Mouse (Mus musculus): Measurements from ENCODE around the gene Tpi1. TPM values are rescaled to one million over a fixed set of nuclear protein-coding genes. Genes with fewer than 3 reads are reported as not detected.

The Tpi1 gene
- polyA plus RNA-seq, 1 experiment = 10.3 TPM

DNA sequence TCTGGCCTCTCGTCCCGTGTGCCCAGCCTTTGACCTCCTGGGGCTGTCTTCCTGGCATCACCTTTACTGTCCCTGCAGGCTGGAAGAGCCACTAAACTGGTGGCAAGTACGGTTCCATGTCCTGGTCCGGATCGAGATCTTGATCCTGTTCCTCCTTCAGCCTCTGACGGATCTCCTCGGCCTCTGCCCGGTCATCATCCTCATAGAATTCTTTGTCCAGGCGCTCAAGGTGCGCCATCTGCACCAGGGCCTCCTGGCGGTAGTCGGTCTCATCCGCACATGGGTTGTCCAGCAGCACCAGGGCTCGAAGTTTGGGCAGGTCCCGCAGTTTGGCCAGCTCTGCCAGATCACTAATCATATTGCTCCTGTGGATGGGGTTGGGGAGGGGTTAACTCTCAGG is 43.6 kb downstream of the Tpi1 start:
- Histone ChIP-seq H3K9me3 (ENCODE audit: control insufficient read depth, low read length) (peaks cover 3% of the 10 kb centered on the region; the same call in 1 of the 2 replicates), H3K27me3 (ENCODE audit: control insufficient read depth) (peaks cover 68% of the 10 kb centered on the region), H3K4me1 (ENCODE audit: control insufficient read depth) (peaks cover 13% of the 10 kb centered on the region), H3K4me3 (replicated peaks) (no peak overlapping the region), H3K36me3 (ENCODE audit: control insufficient read depth) (no peaks in the 10 kb centered on the region)
- no peak for TF ChIP-seq GATA1 (IDR thresholded peaks at IDR 0.05; ENCODE audit: low read length)
- TF ChIP-seq TAL1 (IDR thresholded peaks at IDR 0.05; ENCODE audit: low read length) = no peak

DNA sequence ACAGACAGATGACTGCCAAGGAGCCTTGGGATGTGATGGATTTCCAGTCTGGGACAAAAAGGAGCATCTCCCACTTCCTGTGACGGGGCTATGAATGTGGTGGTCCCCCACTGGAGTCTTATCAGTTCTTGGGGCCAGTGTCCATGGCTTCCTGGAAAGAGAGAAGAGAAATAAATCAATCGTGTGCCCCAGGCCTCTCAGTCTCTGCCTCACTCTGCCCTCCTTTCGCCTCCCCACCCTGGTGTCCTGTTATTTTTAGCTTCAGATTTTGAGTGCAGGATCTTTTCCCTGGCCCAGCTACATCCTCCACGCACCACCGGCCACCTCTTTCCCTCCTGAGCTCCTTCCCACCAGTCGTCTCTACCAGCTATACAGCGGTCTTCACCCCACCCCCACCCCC is 44.1 kb downstream of the Tpi1 start:
- H3K9me3 ChIP-seq (ENCODE audit: control insufficient read depth, low read length) = peaks cover 3% of the 10 kb centered on the region; the same call in 1 of the 2 replicates
- TF ChIP-seq TAL1 (IDR thresholded peaks at IDR 0.05; ENCODE audit: low read length) (no peak), GATA1 (IDR thresholded peaks at IDR 0.05; ENCODE audit: low read length) (no peak)
- no peak overlapping the region for H3K4me3 ChIP-seq (replicated peaks)
- no peaks in the 10 kb centered on the region for H3K36me3 ChIP-seq (ENCODE audit: control insufficient read depth)
- H3K4me1 ChIP-seq (ENCODE audit: control insufficient read depth) = peaks cover 13% of the 10 kb centered on the region
- H3K27me3 ChIP-seq (ENCODE audit: control insufficient read depth) = peaks cover 68% of the 10 kb centered on the region

DNA sequence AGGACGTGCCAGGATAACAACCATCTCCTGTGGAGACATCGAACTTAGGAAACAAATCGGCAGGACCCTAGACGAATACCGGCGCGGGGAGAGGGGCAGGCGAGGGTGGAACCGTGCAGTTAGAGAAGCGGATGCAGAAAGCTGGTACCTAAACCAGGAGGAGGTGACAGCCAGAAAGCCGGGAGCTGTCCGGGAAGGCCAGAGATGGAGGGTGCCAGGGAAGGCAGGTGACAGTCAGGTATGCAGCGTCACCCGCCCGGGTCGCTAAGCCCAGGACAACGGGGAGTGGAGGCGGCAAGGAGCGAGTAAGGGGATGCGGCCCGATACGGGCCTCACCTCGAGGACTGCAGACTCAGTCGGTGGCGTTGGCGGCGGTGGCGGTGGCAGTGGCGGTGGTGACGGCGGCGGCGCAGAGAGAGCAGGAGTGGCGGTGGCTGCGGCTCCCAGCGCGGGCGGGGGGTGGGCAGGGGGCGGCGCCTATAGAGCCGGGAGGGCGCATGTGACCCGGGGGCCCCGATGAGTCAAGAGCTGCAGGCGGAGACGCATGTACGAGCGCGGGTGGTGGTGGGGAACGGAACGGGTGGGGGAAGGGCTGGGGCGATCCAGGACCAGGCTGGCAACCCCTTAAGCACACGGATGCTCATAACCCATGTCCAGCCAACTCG is 44.9 kb downstream of the Tpi1 start, which contains the start of gene Eno2:
Gene Eno2, minus strand, starts transcription at position 573 of the 665 bp plus-strand sequence.
- Histone ChIP-seq H3K4me3 (replicated peaks) (peak within 1 kb of the TSS; percentile 38), H3K9me3 (ENCODE audit: control insufficient read depth, low read length) (peaks cover 3% of the 10 kb centered on the region; the same call in 1 of the 2 replicates), H3K4me1 (ENCODE audit: control insufficient read depth) (peaks cover 13% of the 10 kb centered on the region), H3K36me3 (ENCODE audit: control insufficient read depth) (no peaks in the 10 kb centered on the region), H3K27me3 (ENCODE audit: control insufficient read depth) (peaks cover 67% of the 10 kb centered on the region)
- TF ChIP-seq GATA1 (IDR thresholded peaks at IDR 0.05; ENCODE audit: low read length) = no peak
- TF ChIP-seq TAL1 (IDR thresholded peaks at IDR 0.05; ENCODE audit: low read length) = no peak

GRCm38 (mm10) chr6:124768704-124769044 is 45.4 kb downstream of the Tpi1 start:
- no peak overlapping the region for H3K4me3 ChIP-seq (replicated peaks)
- TF ChIP-seq GATA1 (IDR thresholded peaks at IDR 0.05; ENCODE audit: low read length) (no peak), TAL1 (IDR thresholded peaks at IDR 0.05; ENCODE audit: low read length) (no peak)
- peaks cover 3% of the 10 kb centered on the region; the same call in 1 of the 2 replicates for H3K9me3 ChIP-seq (ENCODE audit: control insufficient read depth, low read length)
- H3K4me1 ChIP-seq (ENCODE audit: control insufficient read depth) = peaks cover 13% of the 10 kb centered on the region
- H3K27me3 ChIP-seq (ENCODE audit: control insufficient read depth) = peaks cover 67% of the 10 kb centered on the region
- H3K36me3 ChIP-seq (ENCODE audit: control insufficient read depth) = no peaks in the 10 kb centered on the region

DNA sequence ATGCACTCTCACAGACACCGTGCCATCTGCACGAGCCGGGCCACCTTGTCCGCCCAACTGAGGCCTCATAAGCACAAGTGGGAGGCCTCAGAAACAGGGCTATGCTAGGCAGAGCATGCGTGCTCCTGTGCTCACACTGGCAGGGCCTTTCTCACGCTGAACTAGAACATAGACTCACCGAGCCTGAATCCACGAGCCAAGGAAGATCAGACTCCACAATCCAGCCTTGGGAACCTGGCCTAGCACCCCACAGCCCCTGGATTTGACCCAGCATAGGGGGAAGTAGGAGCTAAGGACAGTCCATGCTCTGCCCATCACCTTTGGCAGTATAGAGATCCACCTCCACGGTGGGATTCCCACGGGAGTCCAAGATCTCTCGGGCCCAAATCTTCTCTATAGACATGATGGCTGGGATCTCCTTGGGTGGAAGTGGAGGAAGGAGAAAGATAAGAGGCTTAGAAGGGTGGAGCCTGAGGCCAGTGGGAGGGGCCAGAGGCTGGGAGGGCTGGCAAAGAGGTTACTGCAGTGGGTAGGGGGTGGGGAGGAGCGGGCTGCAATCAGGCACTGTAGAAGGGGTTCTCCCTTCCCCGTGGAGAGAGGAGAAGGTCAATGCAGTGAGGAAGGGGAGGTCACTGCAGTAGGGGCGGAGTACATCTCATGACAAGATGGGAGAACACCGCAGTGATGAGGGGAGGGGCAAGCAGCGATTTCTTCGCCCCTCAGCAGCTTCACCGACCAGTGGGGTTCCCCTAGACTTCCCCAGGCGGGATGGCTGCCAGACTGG is 46.0 kb downstream of the Tpi1 start:
- Histone ChIP-seq H3K27me3 (ENCODE audit: control insufficient read depth) (peaks cover 67% of the 10 kb centered on the region), H3K9me3 (ENCODE audit: control insufficient read depth, low read length) (peaks cover 3% of the 10 kb centered on the region; the same call in 1 of the 2 replicates), H3K4me3 (replicated peaks) (no peak overlapping the region), H3K36me3 (ENCODE audit: control insufficient read depth) (no peaks in the 10 kb centered on the region), H3K4me1 (ENCODE audit: control insufficient read depth) (peaks cover 13% of the 10 kb centered on the region)
- TF ChIP-seq GATA1 (IDR thresholded peaks at IDR 0.05; ENCODE audit: low read length) (no peak), TAL1 (IDR thresholded peaks at IDR 0.05; ENCODE audit: low read length) (no peak)

- H3K4me3 ChIP-seq (replicated peaks) = no peak overlapping the region
- H3K4me1 ChIP-seq (ENCODE audit: control insufficient read depth) = peaks cover 13% of the 10 kb centered on the region
- no peaks in the 10 kb centered on the region for H3K36me3 ChIP-seq (ENCODE audit: control insufficient read depth)
- no peak for TF ChIP-seq TAL1 (IDR thresholded peaks at IDR 0.05; ENCODE audit: low read length)
- TF ChIP-seq GATA1 (IDR thresholded peaks at IDR 0.05; ENCODE audit: low read length) = no peak
- H3K27me3 ChIP-seq (ENCODE audit: control insufficient read depth) = peaks cover 70% of the 10 kb centered on the region
- peaks cover 3% of the 10 kb centered on the region; the same call in 1 of the 2 replicates for H3K9me3 ChIP-seq (ENCODE audit: control insufficient read depth, low read length)
Observed at GRCm38 (mm10) chr6:124767536-124767919, 46.6 kb downstream of the Tpi1 start.

DNA sequence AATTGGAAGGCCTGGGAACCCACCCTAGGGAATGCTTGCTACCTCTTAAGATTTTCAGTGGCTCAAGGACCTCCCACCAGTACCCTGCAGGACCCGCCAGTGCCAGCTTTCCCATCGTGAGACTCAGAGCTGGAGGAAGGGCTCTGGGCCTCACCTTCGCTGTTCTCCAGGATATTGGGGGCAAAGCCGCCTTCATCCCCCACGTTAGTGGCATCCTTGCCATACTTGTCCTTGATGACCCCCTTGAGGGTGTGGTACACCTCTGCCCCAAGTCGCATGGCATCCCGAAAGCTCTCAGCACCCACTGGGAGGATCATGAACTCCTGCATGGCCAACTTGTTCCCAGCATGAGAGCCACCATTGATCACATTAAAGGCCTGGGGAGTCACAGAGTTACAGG is 48.1 kb downstream of the Tpi1 start:
- H3K4me3 ChIP-seq (replicated peaks) = no peak overlapping the region
- TF ChIP-seq TAL1 (IDR thresholded peaks at IDR 0.05; ENCODE audit: low read length) = no peak
- TF ChIP-seq GATA1 (IDR thresholded peaks at IDR 0.05; ENCODE audit: low read length) = no peak
- peaks cover 13% of the 10 kb centered on the region for H3K4me1 ChIP-seq (ENCODE audit: control insufficient read depth)
- peaks cover 3% of the 10 kb centered on the region; the same call in 1 of the 2 replicates for H3K9me3 ChIP-seq (ENCODE audit: control insufficient read depth, low read length)
- H3K27me3 ChIP-seq (ENCODE audit: control insufficient read depth) = peaks cover 72% of the 10 kb centered on the region
- H3K36me3 ChIP-seq (ENCODE audit: control insufficient read depth) = no peaks in the 10 kb centered on the region

Other genes with a start within 250 kb of the Tpi1 start
- gene C1rb, start 244.0 kb downstream of the Tpi1 start, polyA plus RNA-seq (2012) = not detected in 2 replicates
- not detected in 2 replicates for gene C1s2, start 178.2 kb downstream of the Tpi1 start, polyA plus RNA-seq (2012)
- gene Lpcat3, start 151.3 kb downstream of the Tpi1 start, polyA plus RNA-seq (2012) = 15.9 and 16.0 TPM in 2 replicates
- gene Emg1, start 102.1 kb downstream of the Tpi1 start, polyA plus RNA-seq (2012) = 13.7 and 19.1 TPM in 2 replicates
- gene Phb2, start 102.0 kb downstream of the Tpi1 start, polyA plus RNA-seq (2012) = 19.9 and 21.8 TPM in 2 replicates
- gene Ptpn6, start 75.6 kb downstream of the Tpi1 start, polyA plus RNA-seq (2012) = 0.20 and 0.68 TPM in 2 replicates
- gene Grcc10, start 72.9 kb downstream of the Tpi1 start, polyA plus RNA-seq (2012) = 0.95 and 2.7 TPM in 2 replicates
- 0.02 and 0.04 TPM in 2 replicates for gene Gm45234, start 58.3 kb downstream of the Tpi1 start, polyA plus RNA-seq (2012)
- 0.14 and 0.32 TPM in 2 replicates for gene Atn1, start 57.8 kb downstream of the Tpi1 start, polyA plus RNA-seq (2012)
- gene Eno2, start 44.6 kb downstream of the Tpi1 start, polyA plus RNA-seq (2012) = not detected in 2 replicates
- not detected in 2 replicates for gene Lrrc23, start 34.6 kb downstream of the Tpi1 start, polyA plus RNA-seq (2012)
- 0.77 and 0.81 TPM in 2 replicates for gene Spsb2, start 5.6 kb downstream of the Tpi1 start, polyA plus RNA-seq (2012)
- 4.6 and 5.6 TPM in 2 replicates for gene Usp5, start 15.2 kb upstream of the Tpi1 start, polyA plus RNA-seq (2012)
- gene Cdca3, start 15.3 kb upstream of the Tpi1 start, polyA plus RNA-seq (2012) = 26.9 and 32.9 TPM in 2 replicates
- not detected in 2 replicates for gene Gnb3, start 26.0 kb upstream of the Tpi1 start, polyA plus RNA-seq (2012)
- gene P3h3, start 43.5 kb upstream of the Tpi1 start, polyA plus RNA-seq (2012) = 0.03 TPM in 1 of 2 replicates, not detected in the other
- 0.01 TPM in 1 of 2 replicates, not detected in the other for gene Gpr162, start 49.7 kb upstream of the Tpi1 start, polyA plus RNA-seq (2012)
- not detected in 2 replicates for gene Cd4, start 73.9 kb upstream of the Tpi1 start, polyA plus RNA-seq (2012)
- not detected in 2 replicates for gene Lag3, start 97.4 kb upstream of the Tpi1 start, polyA plus RNA-seq (2012)
- gene Ptms, start 105.8 kb upstream of the Tpi1 start, polyA plus RNA-seq (2012) = 2.6 and 3.1 TPM in 2 replicates
- gene Mlf2, start 117.1 kb upstream of the Tpi1 start, polyA plus RNA-seq (2012) = 21.9 and 22.2 TPM in 2 replicates
- gene Cops7a, start 151.2 kb upstream of the Tpi1 start, polyA plus RNA-seq (2012) = 2.7 TPM in 2 replicates
- 0.03 TPM in 1 of 2 replicates, not detected in the other for gene Pianp, start 182.4 kb upstream of the Tpi1 start, polyA plus RNA-seq (2012)
- 3.9 and 4.2 TPM in 2 replicates for gene Zfp384, start 194.8 kb upstream of the Tpi1 start, polyA plus RNA-seq (2012)
- gene Ing4, start 225.5 kb upstream of the Tpi1 start, polyA plus RNA-seq (2012) = 1.1 and 1.8 TPM in 2 replicates
- 0.97 and 1.6 TPM in 2 replicates for gene Acrbp, start 235.4 kb upstream of the Tpi1 start, polyA plus RNA-seq (2012)

Data from erythroblast, embryonic 14.5 days (primary cell).